Mouse (Mus musculus) adrenal gland, postnatal 10 days (tissue): ENCODE measurements around the gene Mast4. TPM values are rescaled to one million over a fixed set of nuclear protein-coding genes. Genes with fewer than 3 reads are reported as not detected.

Experiments
- DNase-seq: peaks from one replicate; pipeline ENCODE4 v3.0.0; 2021; ENCODE audit warnings: mixed read lengths
- total RNA-seq, 2 experiments: library from RNA; stranded (reverse); gene quantifications; 2 replicates each; pipeline ENCODE4 v1.2.3; 2021

The Mast4 gene
- total RNA-seq, 2 experiments from 2014 or later = 38.8 to 58.3 TPM

DNA sequence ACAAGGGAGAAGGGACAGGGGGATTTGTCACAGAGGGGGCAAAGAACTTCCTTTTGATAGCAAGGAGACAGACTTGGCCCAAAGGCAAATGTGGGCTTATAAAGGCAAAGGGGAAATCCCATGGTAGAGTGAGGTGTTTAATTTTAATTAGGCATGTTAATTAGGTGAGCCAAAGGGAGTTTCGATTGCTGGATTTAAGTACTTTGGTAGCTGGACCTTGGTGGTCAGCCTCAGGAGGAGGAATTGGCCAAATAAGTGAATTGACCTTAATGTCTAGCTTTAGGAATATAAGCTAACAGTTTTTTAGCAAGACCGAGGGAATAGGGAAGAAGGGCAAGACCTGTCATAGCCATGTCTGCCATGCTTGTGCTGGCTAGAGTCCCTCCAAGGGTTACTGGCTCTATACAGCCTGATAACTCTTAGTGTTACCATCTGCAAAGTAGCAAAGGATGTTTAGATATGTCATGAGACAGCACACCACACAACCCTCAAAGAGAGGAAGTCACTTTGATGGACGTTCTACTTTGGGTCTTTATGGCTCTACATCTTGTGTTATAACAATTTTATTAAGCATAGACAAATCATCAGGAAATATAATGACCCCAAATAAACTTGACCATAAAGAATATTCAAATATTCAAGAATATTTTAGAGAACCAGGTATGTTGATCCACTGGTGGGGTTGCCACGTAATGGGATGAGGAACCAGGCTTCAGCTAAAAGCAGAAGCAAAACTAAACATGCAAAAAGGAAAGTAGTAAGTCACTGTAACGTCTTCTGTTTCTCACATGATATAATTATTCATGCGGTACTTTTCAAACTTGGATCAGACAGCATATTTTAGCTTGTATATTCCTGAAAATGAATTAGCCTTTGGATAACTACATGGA lies 644.9 kb downstream of the Mast4 start:
- DNase-seq = no peak

DNA sequence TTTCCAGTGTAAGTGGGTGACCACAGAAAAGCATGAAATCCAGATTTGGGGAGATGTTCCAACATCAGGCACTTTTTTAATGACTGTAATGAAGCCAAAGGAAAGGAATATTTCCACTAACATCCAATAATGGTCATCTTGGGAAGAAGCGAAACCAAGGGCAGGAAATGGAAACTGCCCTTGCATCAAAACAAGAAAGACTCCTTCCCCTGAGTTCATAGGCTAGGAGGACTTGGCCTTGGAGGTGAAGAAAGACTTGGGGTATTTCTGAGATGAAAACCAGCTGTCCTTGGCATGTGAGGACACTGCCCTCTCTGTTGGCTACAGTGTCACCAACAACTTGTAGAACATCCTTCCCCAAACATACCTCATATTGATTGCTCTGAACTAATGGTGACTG lies 646.2 kb downstream of the Mast4 start:
- DNase-seq = no peak

DNA sequence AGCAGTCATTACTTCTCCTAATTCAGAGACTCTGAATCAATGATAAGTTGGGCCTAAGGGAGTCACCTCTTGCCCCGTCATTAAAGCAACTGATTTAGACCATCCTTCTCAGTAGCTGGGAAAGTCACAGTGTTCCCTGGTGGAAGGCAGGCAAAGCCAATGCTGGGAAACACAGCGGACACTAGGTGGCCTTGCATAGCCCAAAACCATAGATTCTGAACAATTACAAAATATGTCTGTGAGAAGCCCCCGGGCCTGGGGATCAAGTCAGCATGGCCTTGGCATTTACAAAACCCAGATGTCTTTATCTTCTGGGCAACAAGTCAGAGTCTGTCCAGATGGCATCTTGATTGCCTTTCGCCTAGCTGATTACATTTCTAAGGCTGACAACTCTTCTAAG lies 649.4 kb downstream of the Mast4 start:
- DNase-seq = no peak
